Mouse (Mus musculus) neural tube, postnatal 0 days (tissue): Measurements from ENCODE around the gene Rhot2. TPM values are rescaled to one million over a fixed set of nuclear protein-coding genes. Genes with fewer than 3 reads are reported as not detected.

Experiments used
- microRNA-seq: library from miRNA; unstranded; fragments of <30 nt; microRNA quantifications from one replicate; pipeline ENCODE4, GENCODE M21; 2016
- polyA plus RNA-seq: library from polyadenylated mRNA; unstranded; fragments of >200 nt; fragmentation: Nextera tagmentation; extraction: Ambion mirVana; gene quantifications from 2 replicates; pipeline ENCODE4 v1.2.1, GENCODE M21; 2015

The Rhot2 gene
- polyA plus RNA-seq, 1 experiment from 2014 or later: 13.5 TPM

Small RNAs within 50 kb of the gene (microRNA-seq; reads per million reads assigned to microRNA genes)
- not detected for gene Mir3082

Other genes starting within 250 kb of the Rhot2 start
- 25.0 and 25.7 TPM in 2 replicates for gene Gng13, start 127.7 kb downstream of the Rhot2 start, polyA plus RNA-seq
- gene Chtf18, start 117.4 kb downstream of the Rhot2 start, polyA plus RNA-seq: 3.3 and 3.6 TPM in 2 replicates
- 28.2 and 33.0 TPM in 2 replicates for gene Rpusd1, start 117.2 kb downstream of the Rhot2 start, polyA plus RNA-seq
- gene Mslnl, start 108.8 kb downstream of the Rhot2 start, polyA plus RNA-seq: not detected in 2 replicates
- gene Msln, start 90.5 kb downstream of the Rhot2 start, polyA plus RNA-seq: 4.9 and 9.2 TPM in 2 replicates
- gene Narfl, start 71.1 kb downstream of the Rhot2 start, polyA plus RNA-seq: 22.1 and 26.8 TPM in 2 replicates
- gene Haghl, start 59.2 kb downstream of the Rhot2 start, polyA plus RNA-seq: 239 and 280 TPM in 2 replicates
- 0.57 and 0.65 TPM in 2 replicates for gene Ccdc78, start 58.3 kb downstream of the Rhot2 start, polyA plus RNA-seq
- gene Fam173a, start 52.0 kb downstream of the Rhot2 start, polyA plus RNA-seq: 114 and 116 TPM in 2 replicates
- gene AC134908.4, start 49.2 kb downstream of the Rhot2 start, polyA plus RNA-seq: 3.6 and 5.2 TPM in 2 replicates
- 120 and 140 TPM in 2 replicates for gene Metrn, start 47.7 kb downstream of the Rhot2 start, polyA plus RNA-seq
- gene Fbxl16, start 35.8 kb downstream of the Rhot2 start, polyA plus RNA-seq: 55.3 and 58.9 TPM in 2 replicates
- gene Wdr24, start 21.2 kb downstream of the Rhot2 start, polyA plus RNA-seq: 21.0 and 21.7 TPM in 2 replicates
- 37.1 and 44.5 TPM in 2 replicates for gene Jmjd8, start 16.0 kb downstream of the Rhot2 start, polyA plus RNA-seq
- gene Stub1, start 11.4 kb downstream of the Rhot2 start, polyA plus RNA-seq: 354 and 408 TPM in 2 replicates
- gene Rhbdl1, start 7.6 kb downstream of the Rhot2 start, polyA plus RNA-seq: 89.7 and 104 TPM in 2 replicates
- 13.1 and 18.9 TPM in 2 replicates for gene Gm20683, start 3.1 kb downstream of the Rhot2 start, polyA plus RNA-seq
- gene Wdr90, start 16.6 kb upstream of the Rhot2 start, polyA plus RNA-seq: 9.4 and 12.7 TPM in 2 replicates
- 64.6 and 66.2 TPM in 2 replicates for gene Mcrip2, start 23.9 kb upstream of the Rhot2 start, polyA plus RNA-seq
- 81.0 and 83.3 TPM in 2 replicates for gene Mettl26, start 30.2 kb upstream of the Rhot2 start, polyA plus RNA-seq
- gene Wfikkn1, start 36.0 kb upstream of the Rhot2 start, polyA plus RNA-seq: 0.27 and 0.46 TPM in 2 replicates
- 37.8 and 40.6 TPM in 2 replicates for gene Rab40c, start 74.9 kb upstream of the Rhot2 start, polyA plus RNA-seq
- gene Pigq, start 100.1 kb upstream of the Rhot2 start, polyA plus RNA-seq: 60.7 and 77.8 TPM in 2 replicates
- gene Nhlrc4, start 100.1 kb upstream of the Rhot2 start, polyA plus RNA-seq: not detected in 2 replicates
- gene A930017K11Rik, start 107.7 kb upstream of the Rhot2 start, polyA plus RNA-seq: 0.19 TPM in 1 of 2 replicates, not detected in the other
- 14.2 and 17.7 TPM in 2 replicates for gene Capn15, start 140.9 kb upstream of the Rhot2 start, polyA plus RNA-seq
- gene Rab11fip3, start 224.7 kb upstream of the Rhot2 start, polyA plus RNA-seq: 17.1 and 17.8 TPM in 2 replicates
- gene Decr2, start 245.5 kb upstream of the Rhot2 start, polyA plus RNA-seq: 38.7 and 44.3 TPM in 2 replicates